Mouse (Mus musculus) intestine, embryonic 15.5 days (tissue): ENCODE measurements around the gene Phrf1. TPM values are rescaled to one million over a fixed set of nuclear protein-coding genes. Genes with fewer than 3 reads are reported as not detected.
A peak's percentile ranks its signal among the peaks of the same experiment; 100 is the strongest.

Experiments used
- ATAC-seq: fragments of 200-750 bp; cut with Nextera tagmentation; 2 replicates; pipeline ENCODE4 v1.8.0; 2017; ENCODE audit warnings: moderate TSS enrichment, moderate library complexity
- H3K27ac ChIP-seq: fragments of 300-500 bp; sonication (generic); 2 replicates; pipeline ENCODE4 v1.5.1; 2015; ENCODE audit warnings: mild to moderate bottlenecking, inconsistent platforms
- H3K27me3 ChIP-seq: fragments of 300-500 bp; sonication (generic); replicated peaks from 2 replicates; pipeline ENCODE4 v1.6.1; 2015; ENCODE audit warnings: inconsistent platforms
- H3K36me3 ChIP-seq: fragments of 300-500 bp; sonication (generic); 2 replicates; pipeline ENCODE4 v1.6.1; 2015; ENCODE audit warnings: inconsistent platforms
- H3K4me1 ChIP-seq: fragments of 300-500 bp; sonication (generic); replicated peaks from 2 replicates; pipeline ENCODE4 v1.6.1; 2015; ENCODE audit warnings: inconsistent platforms
- H3K4me2 ChIP-seq: fragments of 300-500 bp; sonication (generic); replicated peaks from 2 replicates; pipeline ENCODE4 v1.6.1; 2015; ENCODE audit warnings: mild to moderate bottlenecking, inconsistent platforms
- H3K4me3 ChIP-seq: fragments of 300-500 bp; sonication (generic); replicated peaks from 2 replicates; pipeline ENCODE4 v1.5.1; 2015; ENCODE audit warnings: inconsistent platforms
- H3K9ac ChIP-seq: fragments of 300-500 bp; sonication (generic); 2 replicates; pipeline ENCODE4 v1.6.1; 2015; ENCODE audit warnings: inconsistent platforms
- H3K9me3 ChIP-seq: fragments of 300-500 bp; sonication (generic); 2 replicates; pipeline ENCODE4 v1.6.1; 2016; ENCODE audit warnings: inconsistent platforms
- WGBS: fragments of 180-500 bp; shearing (Covaris S2); methylation state at CpG from one replicate; pipeline ENCODE4 v1.1.7; 2015; 5-methylcytosine and 5-hydroxymethylcytosine counted together
- polyA plus RNA-seq: library from polyadenylated mRNA; unstranded; fragments of >200 nt; fragmentation: Nextera tagmentation; extraction: Ambion mirVana; gene quantifications from 2 replicates; pipeline ENCODE4 v1.2.1, GENCODE M21; 2015

Phrf1 gene
- polyA plus RNA-seq, 1 experiment from 2014 or later = 61.9 TPM

- H3K9me3 ChIP-seq = no peaks in the 10 kb centered on the region
- peak overlapping the region; percentile 60; the same call in 1 of the 2 replicates for H3K4me3 ChIP-seq
- peaks cover 41% of the 10 kb centered on the region for H3K36me3 ChIP-seq
- H3K27me3 ChIP-seq = no peaks in the 10 kb centered on the region
- no peak overlapping the region for H3K27ac ChIP-seq
- no peak overlapping the region for H3K9ac ChIP-seq
- peak; percentile 62 for ATAC-seq
- 27% methylated on average over 12 of the region's 12 CpGs for WGBS
- peaks cover 12% of the 10 kb centered on the region for H3K4me1 ChIP-seq
- H3K4me2 ChIP-seq = peak overlapping the region; percentile 88
Observed at GRCm38 (mm10) chr7:141264761-141265410, 36.3 kb downstream of the Phrf1 start.

- peak overlapping the region; percentile 88 for H3K4me2 ChIP-seq
- H3K9ac ChIP-seq = no peak overlapping the region
- WGBS = 46% methylated on average over 11 of the region's 11 CpGs
- peaks cover 12% of the 10 kb centered on the region for H3K4me1 ChIP-seq
- peak overlapping the region; percentile 60 for H3K4me3 ChIP-seq
- H3K9me3 ChIP-seq = no peaks in the 10 kb centered on the region
- no peaks in the 10 kb centered on the region for H3K27me3 ChIP-seq
- no peak for ATAC-seq
- no peak overlapping the region for H3K27ac ChIP-seq
- H3K36me3 ChIP-seq = peaks cover 37% of the 10 kb centered on the region
Observed at GRCm38 (mm10) chr7:141265411-141265738, 36.8 kb downstream of the Phrf1 start.

DNA sequence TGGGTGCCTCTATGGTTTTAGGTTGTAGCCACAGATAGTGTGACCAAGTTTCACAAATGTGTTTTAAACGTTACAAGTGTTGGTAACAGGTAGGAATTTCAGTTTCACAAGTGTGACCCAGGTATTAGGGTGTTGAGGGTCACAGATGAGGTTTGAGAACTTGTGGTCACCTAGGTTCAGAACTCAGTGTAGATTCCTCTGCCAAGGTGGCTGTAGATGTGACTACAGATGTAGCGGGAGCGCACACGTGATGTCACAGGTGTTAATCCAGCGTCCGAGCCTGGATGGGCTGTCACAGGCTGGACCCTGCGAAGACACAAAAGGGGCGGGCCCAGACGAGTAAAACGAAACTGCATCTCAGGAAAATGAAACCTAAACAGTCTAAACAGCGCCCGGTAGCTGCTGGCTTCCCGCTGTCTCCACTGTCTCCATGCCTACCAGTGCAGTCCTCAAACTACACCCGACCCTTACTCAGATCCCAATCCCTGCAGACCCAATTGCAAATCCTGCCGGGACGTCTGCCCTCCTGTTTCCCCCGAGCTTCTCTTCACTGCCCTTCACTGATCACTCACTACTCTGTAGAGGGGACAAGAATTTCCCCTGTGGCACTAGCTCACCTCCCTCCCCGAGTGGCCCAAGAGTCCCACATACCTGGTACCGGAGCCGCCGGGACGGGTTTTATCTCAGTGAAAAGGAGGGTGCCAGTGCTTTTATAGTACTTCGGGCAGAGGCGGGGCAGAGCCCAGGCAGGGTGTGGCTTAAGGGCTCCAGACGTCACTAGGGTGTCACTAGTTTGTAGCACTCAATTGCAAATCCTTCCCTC, 37.4 kb downstream of the Phrf1 start, which contains the start of gene Irf7:
Gene Irf7, minus strand, starts transcription at position 743 of the 823 bp plus-strand sequence.
- H3K36me3 ChIP-seq = peaks cover 31% of the 10 kb centered on the region
- ATAC-seq = peak; percentile 80
- H3K4me2 ChIP-seq = peak within 1 kb of the TSS; percentile 88
- H3K4me3 ChIP-seq = peak within 1 kb of the TSS; percentile 60
- peaks cover 12% of the 10 kb centered on the region for H3K4me1 ChIP-seq
- H3K27ac ChIP-seq = no peak within 1 kb of the TSS; the same call in 1 of the 2 replicates
- 8% methylated on average over 25 of the region's 25 CpGs for WGBS
- H3K9me3 ChIP-seq = no peaks in the 10 kb centered on the region
- H3K9ac ChIP-seq = peak within 1 kb of the TSS; percentile 46
- H3K27me3 ChIP-seq = no peaks in the 10 kb centered on the region

DNA sequence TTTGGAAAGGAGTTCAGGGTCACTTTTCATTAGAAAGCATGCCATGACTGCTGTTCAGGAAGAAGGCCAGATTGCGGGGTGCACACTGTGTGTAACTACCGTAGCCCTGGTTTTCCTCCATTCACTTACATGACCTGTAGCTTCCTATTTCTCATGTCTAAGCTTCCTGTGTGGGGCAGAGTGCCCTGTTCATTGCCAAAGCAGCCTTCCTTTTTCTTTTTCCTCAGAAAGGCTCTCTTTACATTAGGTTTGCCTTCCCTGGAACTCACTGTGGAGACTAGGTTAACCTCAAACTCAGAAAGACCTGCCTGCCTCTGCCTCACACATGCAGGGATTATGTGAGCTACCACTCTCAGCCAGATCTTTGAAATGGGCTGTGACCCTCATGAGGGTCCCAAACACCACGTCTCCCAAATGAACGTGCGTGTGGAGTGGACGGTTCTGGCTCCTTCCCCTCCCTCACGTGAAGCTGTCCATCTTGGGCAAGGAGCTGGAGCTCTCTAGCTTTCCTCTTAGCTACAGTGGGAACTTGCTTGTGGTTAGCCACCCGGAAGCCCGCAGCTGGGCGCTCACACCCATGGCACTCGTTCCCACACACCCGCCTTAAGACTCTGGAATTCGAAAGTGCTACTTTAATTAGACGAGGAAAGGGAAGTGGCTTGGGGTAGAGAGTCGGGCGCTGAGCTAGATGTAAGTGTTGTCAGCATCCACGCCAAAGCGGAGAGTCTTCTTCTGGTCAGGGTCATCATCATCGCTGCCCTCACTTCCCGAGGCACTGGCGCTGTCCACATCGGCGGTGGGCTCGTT, 40.1 kb downstream of the Phrf1 start:
- Histone ChIP-seq H3K4me2 (no peak overlapping the region; the same call in 1 of the 2 replicates), H3K4me3 (no peak overlapping the region), H3K27ac (no peak overlapping the region), H3K36me3 (peaks cover 4% of the 10 kb centered on the region), H3K9me3 (no peaks in the 10 kb centered on the region), H3K4me1 (peaks cover 12% of the 10 kb centered on the region), H3K9ac (no peak overlapping the region), H3K27me3 (no peaks in the 10 kb centered on the region)
- WGBS = 65% methylated on average over 24 of the region's 24 CpGs
- ATAC-seq = no peak

GRCm38 (mm10) chr7:141269273-141269545, 40.6 kb downstream of the Phrf1 start:
- no peak for ATAC-seq
- Histone ChIP-seq H3K4me1 (peaks cover 12% of the 10 kb centered on the region), H3K4me2 (no peak overlapping the region), H3K4me3 (no peak overlapping the region), H3K36me3 (no peaks in the 10 kb centered on the region), H3K9ac (no peak overlapping the region), H3K9me3 (no peaks in the 10 kb centered on the region), H3K27ac (no peak overlapping the region), H3K27me3 (no peaks in the 10 kb centered on the region)
- WGBS = 79% methylated on average over 14 of the region's 14 CpGs

- Histone ChIP-seq H3K4me2 (no peak overlapping the region), H3K4me3 (no peak overlapping the region), H3K27ac (no peak overlapping the region), H3K36me3 (no peaks in the 10 kb centered on the region), H3K4me1 (peaks cover 7% of the 10 kb centered on the region), H3K27me3 (no peaks in the 10 kb centered on the region), H3K9me3 (no peaks in the 10 kb centered on the region), H3K9ac (no peak overlapping the region)
- 76% methylated on average over 3 of the region's 3 CpGs for WGBS
- no peak for ATAC-seq
Observed at GRCm38 (mm10) chr7:141270631-141271030, 42.0 kb downstream of the Phrf1 start.

- no peak overlapping the region for H3K9ac ChIP-seq
- H3K4me3 ChIP-seq = peak overlapping the region; percentile 36
- peak overlapping the region; percentile 99 for H3K4me2 ChIP-seq
- H3K27me3 ChIP-seq = no peaks in the 10 kb centered on the region
- no peak for ATAC-seq
- H3K4me1 ChIP-seq = peaks cover 19% of the 10 kb centered on the region
- no peaks in the 10 kb centered on the region for H3K9me3 ChIP-seq
- WGBS = 83% methylated on average over 9 of the region's 9 CpGs
- no peaks in the 10 kb centered on the region for H3K36me3 ChIP-seq
- H3K27ac ChIP-seq = peak overlapping the region; percentile 84; the same call in 1 of the 2 replicates
Observed at GRCm38 (mm10) chr7:141275356-141275755, 46.8 kb downstream of the Phrf1 start.

- peak within 1 kb of the TSS; percentile 84 for H3K27ac ChIP-seq
- peaks cover 19% of the 10 kb centered on the region for H3K4me1 ChIP-seq
- H3K4me3 ChIP-seq = peak within 1 kb of the TSS; percentile 36
- no peaks in the 10 kb centered on the region for H3K36me3 ChIP-seq
- no peaks in the 10 kb centered on the region for H3K9me3 ChIP-seq
- H3K27me3 ChIP-seq = no peaks in the 10 kb centered on the region
- 28% methylated on average over 11 of the region's 11 CpGs for WGBS
- ATAC-seq = peak; percentile 85
- H3K9ac ChIP-seq = peak within 1 kb of the TSS; percentile 18
- H3K4me2 ChIP-seq = peak within 1 kb of the TSS; percentile 99
Observed at GRCm38 (mm10) chr7:141276546-141276945, 48.0 kb downstream of the Phrf1 start, which contains the start of gene Cdhr5. Gene Cdhr5 (minus strand): TSS chr7:141276786.

DNA sequence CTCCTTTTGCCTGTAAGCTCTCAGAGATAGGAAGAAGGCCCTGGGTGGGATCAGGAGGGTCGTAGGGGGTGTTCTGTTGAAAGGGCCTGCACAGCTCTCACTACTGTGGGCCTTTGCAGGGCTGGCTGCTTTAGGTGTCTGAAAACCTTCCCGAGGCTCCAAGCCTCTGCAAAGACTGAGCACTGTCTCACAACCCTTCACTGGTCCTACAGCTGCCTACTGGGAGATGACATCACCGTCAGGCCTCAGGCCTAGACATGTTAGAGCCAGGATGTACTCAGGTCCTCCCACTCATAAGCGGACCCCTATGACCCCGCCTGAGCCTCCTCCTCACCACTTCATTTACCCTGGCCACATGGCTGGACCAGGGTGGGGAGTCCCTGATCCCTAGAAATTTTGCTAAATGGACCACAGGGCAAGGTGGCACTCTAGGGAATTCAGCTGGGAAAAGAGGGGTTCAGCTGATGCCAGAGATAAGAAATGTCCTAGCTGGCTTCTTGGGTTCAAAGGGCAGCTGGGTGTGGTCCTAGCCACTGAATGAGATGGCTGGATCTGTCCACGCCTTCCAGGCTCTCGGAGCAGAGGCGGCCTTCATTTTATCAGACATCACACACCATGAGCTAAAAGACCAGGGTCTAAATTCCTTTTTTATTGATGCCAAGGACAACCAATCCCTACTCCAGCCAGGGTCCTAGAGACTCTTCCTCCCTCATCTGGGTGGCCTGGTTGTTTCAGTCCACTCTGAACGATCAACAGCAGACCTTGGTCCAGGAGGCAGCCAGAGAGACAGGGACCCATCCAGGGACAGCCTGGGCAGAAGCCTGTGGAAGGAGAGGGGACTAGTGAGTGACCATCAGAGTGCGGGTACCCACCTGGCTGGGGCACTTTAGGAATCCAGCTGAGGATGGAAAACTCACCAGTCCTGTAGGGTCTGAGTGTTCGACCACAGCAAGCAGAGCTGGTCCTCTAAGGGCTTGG, 49.4 kb downstream of the Phrf1 start:
- Histone ChIP-seq H3K36me3 (no peaks in the 10 kb centered on the region), H3K4me2 (peak overlapping the region; percentile 99), H3K27ac (peak overlapping the region; percentile 84), H3K27me3 (no peaks in the 10 kb centered on the region), H3K9ac (0 out of 2 replicates have a peak overlapping the region, but pooled peaks have one; percentile 53), H3K4me3 (peak overlapping the region; percentile 50; the same call in 1 of the 2 replicates), H3K9me3 (no peaks in the 10 kb centered on the region), H3K4me1 (peaks cover 19% of the 10 kb centered on the region)
- WGBS = 59% methylated on average over 11 of the region's 11 CpGs
- peak; percentile 36 for ATAC-seq

DNA sequence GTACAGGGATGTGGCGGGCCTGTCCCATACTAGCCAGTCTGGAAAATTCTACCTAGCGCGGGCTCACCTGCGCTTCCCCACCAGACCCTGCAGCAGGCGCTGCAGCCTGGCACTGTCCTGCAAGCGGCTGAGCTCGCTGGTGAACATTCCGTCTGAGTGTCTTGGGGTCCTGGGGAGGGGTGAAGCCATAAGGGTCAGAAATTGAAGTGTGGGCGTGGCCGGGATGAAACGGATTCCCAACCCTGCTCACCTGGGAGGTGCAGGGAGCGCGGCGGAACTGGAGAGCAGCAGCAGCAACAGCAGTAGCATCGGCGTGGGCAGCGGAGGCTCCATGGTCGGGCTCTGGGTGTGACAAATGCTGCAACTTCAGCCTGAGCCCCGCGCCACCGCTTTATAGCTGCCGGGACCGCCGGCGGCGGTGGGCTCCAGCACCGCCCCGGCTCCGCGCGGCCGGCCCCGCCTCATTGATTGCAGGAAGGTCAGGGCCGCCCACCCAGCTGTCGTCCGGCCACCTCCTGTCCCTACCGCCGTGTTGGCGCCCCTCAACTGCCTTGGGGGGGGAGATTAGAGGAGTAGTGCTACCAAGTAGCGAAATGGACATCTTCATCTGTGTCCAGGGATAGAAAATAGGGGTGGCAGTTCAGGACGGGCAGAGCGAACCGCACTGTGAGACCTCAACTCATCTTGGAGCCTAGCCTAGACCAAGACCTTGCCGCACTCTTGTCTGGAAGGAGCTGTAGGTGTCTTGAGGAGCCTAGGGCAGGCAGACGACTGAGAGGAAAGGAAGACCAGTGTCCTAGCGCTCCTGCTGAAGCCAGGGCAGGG, 50.4 kb downstream of the Phrf1 start, which contains the start of gene Sct:
Gene Sct, minus strand, starts transcription at position 368 of the 825 bp plus-strand sequence.
- 3% methylated on average over 46 of the region's 46 CpGs for WGBS
- Histone ChIP-seq H3K27ac (peak within 1 kb of the TSS; percentile 84), H3K36me3 (no peaks in the 10 kb centered on the region), H3K4me1 (peaks cover 19% of the 10 kb centered on the region), H3K4me3 (peak within 1 kb of the TSS; percentile 50), H3K27me3 (no peaks in the 10 kb centered on the region), H3K4me2 (peak within 1 kb of the TSS; percentile 99), H3K9me3 (no peaks in the 10 kb centered on the region), H3K9ac (peak within 1 kb of the TSS; percentile 53)
- ATAC-seq = peak; percentile 53
